Mouse (Mus musculus) forebrain, embryonic 13.5 days (tissue): ENCODE results near the gene Mmp27. TPM values are rescaled to one million over a fixed set of nuclear protein-coding genes. Genes with fewer than 3 reads are reported as not detected.

Experiments used
- ATAC-seq: fragments of 200-750 bp; cut with Nextera tagmentation; 2 replicates; pipeline ENCODE4 v1.8.0; 2017
- H3K27ac ChIP-seq: fragments of 300-500 bp; sonication (generic); 2 replicates; pipeline ENCODE4 v1.5.1; 2015; ENCODE audit warnings: inconsistent platforms, mild to moderate bottlenecking, moderate library complexity
- H3K27me3 ChIP-seq: fragments of 300-500 bp; sonication (generic); 2 replicates; pipeline ENCODE4 v1.6.1; 2015; ENCODE audit warnings: mild to moderate bottlenecking, inconsistent platforms
- H3K36me3 ChIP-seq: fragments of 300-500 bp; sonication (generic); 2 replicates; pipeline ENCODE4 v1.6.1; 2015; ENCODE audit warnings: mild to moderate bottlenecking, inconsistent platforms; ENCODE audit not compliant: poor library complexity, severe bottlenecking
- H3K4me1 ChIP-seq: fragments of 300-500 bp; sonication (generic); 2 replicates; pipeline ENCODE4 v1.6.1; 2015; ENCODE audit warnings: inconsistent platforms
- H3K4me2 ChIP-seq: fragments of 300-500 bp; sonication (generic); 2 replicates; pipeline ENCODE4 v1.6.1; 2015; ENCODE audit warnings: inconsistent platforms, mild to moderate bottlenecking, moderate library complexity
- H3K4me3 ChIP-seq: fragments of 300-500 bp; sonication (generic); 2 replicates; pipeline ENCODE4 v1.5.1; 2015; ENCODE audit warnings: mild to moderate bottlenecking, inconsistent platforms
- H3K9ac ChIP-seq: fragments of 300-500 bp; sonication (generic); 2 replicates; pipeline ENCODE4 v1.6.1; 2015; ENCODE audit warnings: mild to moderate bottlenecking, inconsistent platforms
- H3K9me3 ChIP-seq: fragments of 300-500 bp; sonication (generic); replicated peaks from 2 replicates; pipeline ENCODE4 v1.6.1; 2016; ENCODE audit warnings: inconsistent platforms
- WGBS: fragments of 180-500 bp; shearing (Covaris S2); methylation state at CpG from one replicate; pipeline ENCODE4 v1.1.7; 2015; 5-methylcytosine and 5-hydroxymethylcytosine counted together
- polyA plus RNA-seq: library from polyadenylated mRNA; unstranded; fragments of >200 nt; fragmentation: Nextera tagmentation; extraction: Ambion mirVana; gene quantifications from 2 replicates; pipeline ENCODE4 v1.2.1, GENCODE M21; 2015

Mmp27 gene
- polyA plus RNA-seq, 1 experiment from 2014 or later: not detected

- H3K4me3 ChIP-seq: no peak overlapping the region
Measured at GRCm38 (mm10) chr9:7622582-7622981, 51.4 kb downstream of the Mmp27 start.

GRCm38 (mm10) chr9:7627931-7628330, 56.7 kb downstream of the Mmp27 start, which contains the start of gene Mmp20:
Mmp20 (plus strand) TSS chr9:7628231.
- ATAC-seq: no peak
- H3K27me3 ChIP-seq: no peaks in the 10 kb centered on the region
- H3K4me2 ChIP-seq: no peak within 1 kb of the TSS

More at GRCm38 (mm10) chr9:7622582-7622981, 51.4 kb downstream of the Mmp27 start:
- no peak for ATAC-seq
- WGBS: 79% methylated on average over 3 of the region's 3 CpGs
- Histone ChIP-seq H3K27ac (no peak overlapping the region), H3K27me3 (no peaks in the 10 kb centered on the region), H3K36me3 (no peaks in the 10 kb centered on the region), H3K4me1 (no peaks in the 10 kb centered on the region), H3K9me3 (no peaks in the 10 kb centered on the region), H3K4me2 (no peak overlapping the region), H3K9ac (no peak overlapping the region)

More at GRCm38 (mm10) chr9:7627931-7628330, 56.7 kb downstream of the Mmp27 start, which contains the start of gene Mmp20:
- no peak within 1 kb of the TSS for H3K4me3 ChIP-seq
- no peaks in the 10 kb centered on the region for H3K4me1 ChIP-seq
- no peaks in the 10 kb centered on the region for H3K9me3 ChIP-seq
- H3K9ac ChIP-seq: no peak within 1 kb of the TSS
- H3K36me3 ChIP-seq: no peaks in the 10 kb centered on the region
- H3K27ac ChIP-seq: no peak within 1 kb of the TSS

Other genes starting within 250 kb of the Mmp27 start
- not detected in 2 replicates for gene Mmp12, start 227.0 kb upstream of the Mmp27 start, polyA plus RNA-seq
- not detected in 2 replicates for gene Mmp1b, start 183.3 kb upstream of the Mmp27 start, polyA plus RNA-seq
- gene Mmp3, start 125.6 kb upstream of the Mmp27 start, polyA plus RNA-seq: not detected in 2 replicates
- gene Mmp10, start 69.0 kb upstream of the Mmp27 start, polyA plus RNA-seq: not detected in 2 replicates
- gene Mmp8, start 12.9 kb upstream of the Mmp27 start, polyA plus RNA-seq: not detected in 2 replicates
- gene Mmp20, start 56.8 kb downstream of the Mmp27 start, polyA plus RNA-seq: not detected in 2 replicates
- not detected in 2 replicates for gene Mmp7, start 120.7 kb downstream of the Mmp27 start, polyA plus RNA-seq
- gene Tmem123, start 192.6 kb downstream of the Mmp27 start, polyA plus RNA-seq: 48.9 and 51.9 TPM in 2 replicates